Mouse (Mus musculus) CH12.LX (cell line): ENCODE measurements around the gene Ptprg. TPM values are rescaled to one million over a fixed set of nuclear protein-coding genes. Genes with fewer than 3 reads are reported as not detected.

Experiments
- DNase-seq: peaks from one replicate; pipeline ENCODE4 v3.0.0-alpha.2; 2013; ENCODE audit errors: extremely low read depth
- H3K27ac ChIP-seq: 2 replicates; pipeline ENCODE4 v1.5.1; 2012; ENCODE audit warnings: low read depth, mild to moderate bottlenecking, control low read depth, moderate library complexity; ENCODE audit not compliant: insufficient read depth
- H3K27me3 ChIP-seq: replicated peaks from 2 replicates; pipeline ENCODE3; 2012; ENCODE audit warnings: inconsistent platforms
- H3K36me3 ChIP-seq, 2 experiments: replicated peaks in 1 of 2; 2 replicates each; pipeline versions ENCODE3 to v1.6.1; 2012; ENCODE audit warnings: inconsistent platforms in 1 of 2, low read length in 1 of 2, mild to moderate bottlenecking in 1 of 2, mixed read lengths in 1 of 2, moderate library complexity in 1 of 2; ENCODE audit not compliant: control insufficient read depth in 1 of 2, insufficient read depth in 1 of 2
- H3K4me1 ChIP-seq, 2 experiments: 2 replicates each; pipeline ENCODE4 v1.6.1; 2012; ENCODE audit warnings: inconsistent platforms in 1 of 2, moderate library complexity in 1 of 2; ENCODE audit not compliant: insufficient read depth in 2 of 2, control insufficient read depth in 1 of 2
- H3K4me2 ChIP-seq: 2 replicates; pipeline ENCODE4 v1.6.1; 2012; ENCODE audit warnings: low read depth, mild to moderate bottlenecking, control low read depth; ENCODE audit not compliant: poor library complexity, insufficient read depth, severe bottlenecking
- H3K4me3 ChIP-seq, 3 experiments: fragments of 150-350 bp in 1 of 3; sonication (generic) in 1 of 3; replicated peaks in 1 of 3; 2 replicates each; pipeline versions ENCODE3 to v1.5.1; 2011 to 2012; ENCODE audit warnings: low read depth in 2 of 3, low read length in 2 of 3, mild to moderate bottlenecking in 2 of 3, moderate library complexity in 2 of 3, control low read depth in 1 of 3, improper control_type of control experiment in 1 of 3, inconsistent platforms in 1 of 3, mixed read lengths in 1 of 3; ENCODE audit not compliant: poor library complexity in 1 of 3
- H3K79me2 ChIP-seq: replicated peaks from 2 replicates; pipeline ENCODE4 v1.6.1; 2012; ENCODE audit warnings: mild to moderate bottlenecking, moderate library complexity; ENCODE audit not compliant: control insufficient read depth, poor library complexity, insufficient read depth, severe bottlenecking; ENCODE audit errors: extremely low read depth
- H3K9ac ChIP-seq: 2 replicates; pipeline ENCODE4 v1.6.1; 2012; ENCODE audit warnings: low read depth, mild to moderate bottlenecking, control low read depth, moderate library complexity; ENCODE audit not compliant: insufficient read depth
- H3K9me3 ChIP-seq: replicated peaks from 2 replicates; pipeline ENCODE3; 2012; ENCODE audit warnings: low read length, inconsistent platforms, mixed read lengths
- CHD2 ChIP-seq: IDR thresholded peaks from 2 replicates; pipeline ENCODE4 v1.6.1; 2011; ENCODE audit warnings: low read length, improper control_type of control experiment
- E2F4 ChIP-seq: IDR thresholded peaks from 2 replicates; pipeline ENCODE4 v1.6.1; 2011; ENCODE audit warnings: low read depth, low read length, improper control_type of control experiment; ENCODE audit not compliant: insufficient replicate concordance
- EP300 ChIP-seq: IDR thresholded peaks from 2 replicates; pipeline ENCODE4 v1.6.1; 2011; ENCODE audit warnings: low read length, improper control_type of control experiment
- ETS1 ChIP-seq: conservative IDR thresholded peaks from 2 replicates; pipeline ENCODE4 v1.6.1; 2012; ENCODE audit warnings: low read depth, mild to moderate bottlenecking, inconsistent platforms, low read length, improper control_type of control experiment, moderate library complexity
- GABPA ChIP-seq: IDR thresholded peaks from 2 replicates; pipeline ENCODE4 v1.6.1; 2012; ENCODE audit warnings: low read depth, low read length, improper control_type of control experiment, inconsistent platforms; ENCODE audit not compliant: insufficient replicate concordance
- JUND ChIP-seq: conservative IDR thresholded peaks from 2 replicates; pipeline ENCODE4 v1.6.1; 2011; ENCODE audit warnings: low read depth, low read length, improper control_type of control experiment
- MEF2A ChIP-seq: IDR thresholded peaks from 2 replicates; pipeline ENCODE4 v1.6.1; 2014; ENCODE audit warnings: low read depth, mild to moderate bottlenecking, inconsistent platforms, low read length, improper control_type of control experiment, borderline replicate concordance
- MXI1 ChIP-seq: IDR thresholded peaks from 2 replicates; pipeline ENCODE4 v1.6.1; 2011; ENCODE audit warnings: mild to moderate bottlenecking, low read depth, low read length, improper control_type of control experiment
- SIN3A ChIP-seq: IDR thresholded peaks from 2 replicates; pipeline ENCODE4 v1.6.1; 2012; ENCODE audit warnings: low read length, improper control_type of control experiment, inconsistent platforms
- SMC3 ChIP-seq: IDR thresholded peaks from 2 replicates; pipeline ENCODE4 v1.6.1; 2011; ENCODE audit warnings: low read depth, low read length, improper control_type of control experiment
- TBP ChIP-seq: conservative IDR thresholded peaks from 2 replicates; pipeline ENCODE4 v1.6.1; 2011; ENCODE audit warnings: low read depth, low read length, improper control_type of control experiment
- TCF12 ChIP-seq: IDR thresholded peaks from 2 replicates; pipeline ENCODE4 v1.6.1; 2014; ENCODE audit warnings: low read depth, mild to moderate bottlenecking, inconsistent platforms, low read length, improper control_type of control experiment
- UBTF ChIP-seq: IDR thresholded peaks from 2 replicates; pipeline ENCODE4 v1.6.1; 2012; ENCODE audit warnings: low read depth, mild to moderate bottlenecking, inconsistent platforms, low read length, improper control_type of control experiment, moderate library complexity
- USF1 ChIP-seq: IDR thresholded peaks from 2 replicates; pipeline ENCODE4 v1.6.1; 2014; ENCODE audit warnings: low read depth, mild to moderate bottlenecking, inconsistent platforms, low read length, improper control_type of control experiment
- USF2 ChIP-seq: conservative IDR thresholded peaks from 2 replicates; pipeline ENCODE4 v1.6.1; 2011; ENCODE audit warnings: low read depth, low read length, improper control_type of control experiment
- ZC3H11A ChIP-seq: IDR thresholded peaks from 2 replicates; pipeline ENCODE4 v1.6.1; 2012; ENCODE audit warnings: low read depth, mild to moderate bottlenecking, inconsistent platforms, low read length, improper control_type of control experiment
- ZKSCAN1 ChIP-seq: IDR thresholded peaks from 2 replicates; pipeline ENCODE4 v1.6.1; 2012; ENCODE audit warnings: low read depth, inconsistent platforms, low read length, improper control_type of control experiment, borderline replicate concordance
- dilution Hi-C: fragments of 300-500 bp; cut with MboI; formaldehyde crosslinking; loops from 2 replicates; pipeline ENCODE4 v1.14.3; 2020; ENCODE audit warnings: low sequenced_read_pairs; ENCODE audit not compliant: extremely low pct_unique_long_range_greater_than_20kb, extremely low pct_ligation_motif_present
- in situ Hi-C: fragments of 300-500 bp; cut with MboI; formaldehyde crosslinking; loops from 3 replicates; pipeline ENCODE4 v1.14.3; 2019; ENCODE audit warnings: low sequenced_read_pairs, low pct_ligation_motif_present, low pct_unique_long_range_greater_than_20kb, mixed read lengths
- polyA plus RNA-seq: library from polyadenylated mRNA; unstranded; fragments of >175 nt; gene quantifications from 2 replicates; pipeline ENCODE4 v1.2.1, GENCODE M21; 2012; ENCODE audit warnings: low read depth; ENCODE audit not compliant: insufficient read length
- total RNA-seq, 2 experiments: library from RNA; depleted of rRNA; stranded (reverse); fragments of 300-350 nt in 1 of 2; fragments of >200 nt in 1 of 2; gene quantifications; 2 replicates each; pipeline ENCODE4 v1.2.3; 2012 to 2014

Gene Ptprg
- total and polyA plus RNA-seq, 3 experiments: 0.08 TPM; not detected in 2

DNA sequence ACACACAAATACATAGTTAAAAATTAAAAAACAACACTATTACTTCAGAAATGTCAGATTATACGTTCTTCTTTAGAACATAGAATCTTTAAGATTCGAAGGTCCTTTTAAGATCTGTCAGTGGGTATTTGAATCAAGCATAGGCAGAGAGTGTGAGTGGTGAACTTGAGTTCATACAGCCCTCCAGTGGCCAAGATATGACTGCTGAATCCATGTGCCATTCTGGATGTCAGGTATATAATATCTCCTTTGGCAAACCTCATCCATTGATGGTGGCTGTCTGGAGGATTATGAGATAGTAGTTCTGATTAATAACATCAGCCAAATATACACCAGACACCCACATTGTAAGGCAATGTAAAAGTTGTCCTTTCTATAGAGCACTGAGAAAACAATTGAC, 266.0 kb downstream of the Ptprg start:
- Histone ChIP-seq H3K9me3 (peaks cover 59% of the 10 kb centered on the region), H3K36me3 (no peaks in the 10 kb centered on the region), H3K4me2 (no peak overlapping the region), H3K4me1 (no peaks in the 10 kb centered on the region), H3K27me3 (no peaks in the 10 kb centered on the region), H3K27ac (no peak overlapping the region), H3K4me3 (no peak overlapping the region), H3K9ac (no peak overlapping the region), H3K79me2 (no peaks in the 10 kb centered on the region)
- dilution Hi-C loops: no loop called here
- no peak for DNase-seq
- no peak for TF ChIP-seq SIN3A
- TF ChIP-seq ZKSCAN1: no peak
- no peak for TF ChIP-seq TBP
- no peak for TF ChIP-seq ZC3H11A
- no peak for TF ChIP-seq MEF2A
- TF ChIP-seq USF1: no peak
- TF ChIP-seq SMC3: no peak
- no peak for TF ChIP-seq MXI1
- TF ChIP-seq ETS1: no peak
- no peak for TF ChIP-seq UBTF
- TF ChIP-seq USF2: no peak
- no peak for TF ChIP-seq GABPA
- no peak for TF ChIP-seq E2F4
- no peak for TF ChIP-seq TCF12
- in situ Hi-C loops: no loop called here

DNA sequence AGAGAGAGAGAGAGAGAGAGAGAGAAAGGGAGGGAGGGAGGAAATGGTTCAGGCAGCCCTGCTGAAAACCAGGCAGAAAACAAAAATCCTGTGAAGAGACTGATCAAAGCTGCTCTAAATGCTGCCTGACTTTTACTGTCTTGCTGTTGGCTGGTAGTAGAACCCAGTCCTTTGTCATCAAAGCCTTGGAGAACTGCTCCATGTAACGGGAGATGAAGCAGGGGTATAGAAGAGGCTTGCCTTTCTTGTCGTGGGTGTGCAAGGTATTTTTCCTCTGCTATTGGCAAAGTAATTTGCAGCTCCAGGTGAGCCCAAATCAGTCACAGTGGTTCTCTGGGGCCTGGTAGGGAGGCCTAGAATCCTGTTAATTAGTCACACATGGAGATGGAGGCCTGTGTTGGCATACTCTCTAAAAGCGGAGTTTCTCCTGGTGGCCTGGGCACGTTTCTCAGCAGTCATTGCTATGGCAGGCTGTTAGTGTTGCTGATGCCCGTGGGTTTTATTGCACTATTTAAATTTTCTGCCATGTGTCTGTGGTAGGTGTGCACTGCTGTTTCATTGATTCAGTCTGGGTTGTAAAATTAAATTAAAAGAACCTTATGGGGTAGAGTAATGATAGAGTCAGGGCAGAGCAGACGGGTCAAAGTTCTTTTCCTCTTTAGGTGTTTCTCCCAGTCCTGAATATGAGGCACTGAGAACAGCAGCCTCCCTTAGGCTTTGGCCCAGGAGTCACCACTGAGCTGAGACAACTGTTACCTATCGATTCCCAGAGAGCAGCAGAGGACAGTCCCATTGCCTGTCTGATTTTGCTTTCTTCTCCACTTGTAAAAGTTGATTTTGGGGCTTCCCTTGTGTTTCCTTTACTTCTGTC, 269.7 kb downstream of the Ptprg start:
- TF ChIP-seq JUND: no peak
- no peak for TF ChIP-seq EP300
- no peak for TF ChIP-seq UBTF
- no peak for TF ChIP-seq CHD2
- TF ChIP-seq ZC3H11A: no peak
- in situ Hi-C loops: no loop called here
- no peaks in the 10 kb centered on the region for H3K27me3 ChIP-seq
- no peak overlapping the region for H3K27ac ChIP-seq
- no peaks in the 10 kb centered on the region for H3K36me3 ChIP-seq
- H3K9ac ChIP-seq: no peak overlapping the region
- peaks cover 61% of the 10 kb centered on the region for H3K9me3 ChIP-seq
- no peaks in the 10 kb centered on the region for H3K79me2 ChIP-seq
- no peaks in the 10 kb centered on the region for H3K4me1 ChIP-seq
- dilution Hi-C loops: no loop called here
- no peak for DNase-seq
- no peak overlapping the region for H3K4me2 ChIP-seq
- no peak overlapping the region for H3K4me3 ChIP-seq
